Mouse (Mus musculus): ENCODE measurements around the gene Ncor2.

- TF ChIP-seq CTCF (IDR thresholded peaks at IDR 0.05; ENCODE audit: extremely low read depth, insufficient read length, insufficient replicate concordance, low read depth, low read length) (no peak), POLR2A (IDR thresholded peaks at IDR 0.05; ENCODE audit: low read depth, low read length) (no peak)
Observed at GRCm38 (mm10) chr5:125005871-125006652, 173.0 kb downstream of the Ncor2 start.
